In genomic region chr5:35379066-35379465, GRCm38 (mm10) we compare ENCODE assay signal across 14 mouse cellular contexts. TPM values are rescaled to one million over a fixed set of nuclear protein-coding genes. Genes with fewer than 3 reads are reported as not detected.
A peak's percentile ranks its signal among the peaks of the same experiment; 100 is the strongest.
DNase-seq lines count a peak whose midpoint lies in the region; ATAC-seq and TF ChIP-seq lines count a peak whose summit lies in the region.
"Had no signal": no experiment of that assay in that cellular context is flagged by ENCODE, and none has a peak within 500 bp of the region (broad histone marks: within the 10 kb centered on the region; RNA-seq: fewer than 3 reads in every experiment).

No protein-coding gene starts in this region.

- WGBS in kidney, postnatal 0 days: 44% methylated on average over 2 of the region's 2 CpGs
- WGBS in midbrain, embryonic 11.5 days: 48% methylated on average over 2 of the region's 2 CpGs
- 55% methylated on average over 2 of the region's 2 CpGs for WGBS in midbrain, embryonic 14.5 days
- WGBS in hindbrain, embryonic 13.5 days: 50% methylated on average over 2 of the region's 2 CpGs

- H3K36me3 ChIP-seq in kidney, postnatal 0 days (ENCODE audit: insufficient read depth, low read length): no peaks in the 10 kb centered on the region
- H3K36me3 ChIP-seq in midbrain, embryonic 11.5 days (ENCODE audit: control insufficient read depth, insufficient read depth, low read length): no peaks in the 10 kb centered on the region
- no peaks in the 10 kb centered on the region for H3K36me3 ChIP-seq in midbrain, embryonic 14.5 days (ENCODE audit: control insufficient read depth, insufficient read depth, low read length)
- H3K36me3 ChIP-seq in hindbrain, embryonic 13.5 days: no peaks in the 10 kb centered on the region
- H3K36me3 ChIP-seq: embryonic facial prominence, embryonic 13.5 days; heart, embryonic 15.5 days; liver, embryonic 15.5 days; midbrain, embryonic 13.5 days had no signal

- no peak overlapping the region for H3K4me3 ChIP-seq in kidney, postnatal 0 days (replicated peaks; ENCODE audit: low read depth, low read length)
- H3K4me3 ChIP-seq in midbrain, embryonic 11.5 days (ENCODE audit: low read depth, low read length): no peak overlapping the region
- H3K4me3 ChIP-seq in midbrain, embryonic 14.5 days (replicated peaks; ENCODE audit: low read depth, low read length): no peak overlapping the region
- H3K4me3 ChIP-seq in hindbrain, embryonic 13.5 days: no peak overlapping the region
- H3K4me3 ChIP-seq: embryonic facial prominence, embryonic 13.5 days; heart, embryonic 15.5 days; liver, embryonic 15.5 days; midbrain, embryonic 13.5 days had no signal

- peak; percentile 33; the same call in 1 of the 2 replicates for TF ChIP-seq CTCF in kidney, postnatal 0 days (IDR thresholded peaks at IDR 0.05; ENCODE audit: low read depth)

- H3K4me1 ChIP-seq in kidney, postnatal 0 days (replicated peaks; ENCODE audit: insufficient read depth, low read length): no peaks in the 10 kb centered on the region
- no peaks in the 10 kb centered on the region for H3K4me1 ChIP-seq in midbrain, embryonic 11.5 days (ENCODE audit: control insufficient read depth, insufficient read depth, low read length)
- no peaks in the 10 kb centered on the region for H3K4me1 ChIP-seq in midbrain, embryonic 14.5 days (ENCODE audit: control insufficient read depth, insufficient read depth, low read length)
- H3K4me1 ChIP-seq in hindbrain, embryonic 13.5 days (replicated peaks): no peaks in the 10 kb centered on the region
- H3K4me1 ChIP-seq: embryonic facial prominence, embryonic 13.5 days; heart, embryonic 15.5 days; liver, embryonic 15.5 days; midbrain, embryonic 13.5 days had no signal

- DNase-seq in kidney, postnatal 0 days (ENCODE audit: low spot score): no peak
- DNase-seq in kidney, adult 11 months: no peak
- DNase-seq in midbrain, embryonic 11.5 days (ENCODE audit: low spot score, missing footprints): peak; percentile 54
- DNase-seq in midbrain, embryonic 14.5 days: no peak
- DNase-seq in R1 (ENCODE audit: low read depth, low spot score): peak; percentile 37
- DNase-seq in cerebellum, postnatal 4 days (ENCODE audit: low spot score in 2 of 2): no peak
- DNase-seq: layer of hippocampus, postnatal 36 days had no signal

- H3K9ac ChIP-seq in kidney, postnatal 0 days (ENCODE audit: low read depth, low read length): no peak overlapping the region
- H3K9ac ChIP-seq in midbrain, embryonic 11.5 days (ENCODE audit: low read length): no peak overlapping the region
- no peak overlapping the region for H3K9ac ChIP-seq in midbrain, embryonic 14.5 days (replicated peaks; ENCODE audit: low read length)
- no peak overlapping the region for H3K9ac ChIP-seq in hindbrain, embryonic 13.5 days
- H3K9ac ChIP-seq: embryonic facial prominence, embryonic 13.5 days; heart, embryonic 15.5 days; hindbrain, embryonic 14.5 days; liver, embryonic 15.5 days; midbrain, embryonic 13.5 days had no signal

- no peak for ATAC-seq in kidney, postnatal 0 days (replicated peaks; ENCODE audit: low FRiP score, low read depth)
- no peak for ATAC-seq in midbrain, embryonic 11.5 days (ENCODE audit: low FRiP score)
- no peak for ATAC-seq in midbrain, embryonic 14.5 days (ENCODE audit: low FRiP score, low TSS enrichment)
- no peak for ATAC-seq in hindbrain, embryonic 13.5 days (ENCODE audit: low FRiP score)
- ATAC-seq: midbrain, embryonic 13.5 days had no signal

- no peak overlapping the region for H3K27ac ChIP-seq in kidney, postnatal 0 days
- no peak overlapping the region for H3K27ac ChIP-seq in midbrain, embryonic 11.5 days (ENCODE audit: low read depth, low read length)
- H3K27ac ChIP-seq in midbrain, embryonic 14.5 days (replicated peaks; ENCODE audit: low read depth, low read length): no peak overlapping the region
- H3K27ac ChIP-seq in hindbrain, embryonic 13.5 days: no peak overlapping the region
- H3K27ac ChIP-seq: embryonic facial prominence, embryonic 13.5 days; heart, embryonic 15.5 days; hindbrain, embryonic 14.5 days; liver, embryonic 15.5 days; midbrain, embryonic 13.5 days had no signal

- H3K4me2 ChIP-seq in kidney, postnatal 0 days (ENCODE audit: low read length): no peak overlapping the region
- H3K4me2 ChIP-seq in midbrain, embryonic 11.5 days: no peak overlapping the region
- H3K4me2 ChIP-seq in midbrain, embryonic 14.5 days (ENCODE audit: low read length): no peak overlapping the region
- no peak overlapping the region for H3K4me2 ChIP-seq in hindbrain, embryonic 13.5 days
- H3K4me2 ChIP-seq: embryonic facial prominence, embryonic 13.5 days; heart, embryonic 15.5 days; hindbrain, embryonic 14.5 days; liver, embryonic 15.5 days; midbrain, embryonic 13.5 days had no signal

- H3K27me3 ChIP-seq in kidney, postnatal 0 days (ENCODE audit: insufficient read depth, low read length): peaks cover 59% of the 10 kb centered on the region
- peaks cover 56% of the 10 kb centered on the region for H3K27me3 ChIP-seq in midbrain, embryonic 11.5 days (ENCODE audit: control insufficient read depth, insufficient read depth, low read length)
- H3K27me3 ChIP-seq in midbrain, embryonic 14.5 days (ENCODE audit: control insufficient read depth, insufficient read depth, low read length): peaks cover 64% of the 10 kb centered on the region
- H3K27me3 ChIP-seq in hindbrain, embryonic 13.5 days: peaks cover 94% of the 10 kb centered on the region

- H3K9me3 ChIP-seq in kidney, postnatal 0 days (replicated peaks; ENCODE audit: low read length): no peaks in the 10 kb centered on the region
- H3K9me3 ChIP-seq in midbrain, embryonic 11.5 days (ENCODE audit: control insufficient read depth, low read length): no peaks in the 10 kb centered on the region
- no peaks in the 10 kb centered on the region for H3K9me3 ChIP-seq in midbrain, embryonic 14.5 days (ENCODE audit: control insufficient read depth, low read length)
- no peaks in the 10 kb centered on the region for H3K9me3 ChIP-seq in hindbrain, embryonic 13.5 days
- H3K9me3 ChIP-seq: embryonic facial prominence, embryonic 13.5 days; heart, embryonic 15.5 days; liver, embryonic 15.5 days; midbrain, embryonic 13.5 days had no signal

RNA-seq across cellular contexts. Expression of gene Hmx1, which starts 9.8 kb away (rescaled TPM):
- not detected in 2 replicates for polyA plus RNA-seq in kidney, postnatal 0 days (2015; fragmentation: Nextera tagmentation; extraction: Ambion mirVana)
- 0.10 TPM in 1 of 2 replicates, not detected in the other for polyA plus RNA-seq in midbrain, embryonic 11.5 days (2014; fragmentation: Nextera tagmentation; extraction: Ambion mirVana)
- polyA plus RNA-seq in midbrain, embryonic 14.5 days (2014; fragmentation: Nextera tagmentation; extraction: Ambion mirVana): not detected in 2 replicates
- 0.54 and 1.5 TPM in 2 replicates for polyA plus RNA-seq in hindbrain, embryonic 13.5 days (2015; fragmentation: Nextera tagmentation; extraction: Ambion mirVana)
- polyA plus RNA-seq: heart, embryonic 15.5 days; hindbrain, embryonic 14.5 days; large intestine, adult 2 months; liver, embryonic 15.5 days; midbrain, embryonic 13.5 days had no signal

Comparison
In these comparisons a context has a peak if more than half of its experiments do, and no peak if none do; other contexts are left out.
1. DNase-seq: peak in midbrain, embryonic 11.5 days (single experiment) and R1 (single experiment); none in kidney, postnatal 0 days (single experiment), kidney, adult 11 months (single experiment), midbrain, embryonic 14.5 days (single experiment) and cerebellum, postnatal 4 days (0 of 2).